Mouse (Mus musculus): ENCODE data around the gene Pip5k1b. TPM values are rescaled to one million over a fixed set of nuclear protein-coding genes. Genes with fewer than 3 reads are reported as not detected.

Pip5k1b gene
- polyA plus RNA-seq, 1 experiment from 2014 or later = 2.6 TPM

- Histone ChIP-seq H3K36me3 (ENCODE audit: insufficient read depth, low read length) (no peaks in the 10 kb centered on the region), H3K27me3 (ENCODE audit: insufficient read depth, low read length) (no peaks in the 10 kb centered on the region), H3K4me1 (replicated peaks; ENCODE audit: insufficient read depth, low read length) (no peaks in the 10 kb centered on the region), H3K9ac (ENCODE audit: low read depth, low read length) (no peak overlapping the region), H3K4me2 (ENCODE audit: low read length) (no peak overlapping the region), H3K9me3 (replicated peaks; ENCODE audit: low read length) (no peaks in the 10 kb centered on the region), H3K4me3 (replicated peaks; ENCODE audit: low read depth, low read length) (no peak overlapping the region), H3K27ac (no peak overlapping the region)
- ATAC-seq (replicated peaks; ENCODE audit: low FRiP score, low read depth) = no peak
- DNase-seq (ENCODE audit: low spot score) = no peak
- TF ChIP-seq CTCF (IDR thresholded peaks at IDR 0.05; ENCODE audit: low read depth) = no peak
- WGBS = 51% methylated on average over 5 of the region's 5 CpGs
These were observed 212.9 kb downstream of the Pip5k1b start for GRCm38 (mm10) chr19:24342786-24343185.

DNA sequence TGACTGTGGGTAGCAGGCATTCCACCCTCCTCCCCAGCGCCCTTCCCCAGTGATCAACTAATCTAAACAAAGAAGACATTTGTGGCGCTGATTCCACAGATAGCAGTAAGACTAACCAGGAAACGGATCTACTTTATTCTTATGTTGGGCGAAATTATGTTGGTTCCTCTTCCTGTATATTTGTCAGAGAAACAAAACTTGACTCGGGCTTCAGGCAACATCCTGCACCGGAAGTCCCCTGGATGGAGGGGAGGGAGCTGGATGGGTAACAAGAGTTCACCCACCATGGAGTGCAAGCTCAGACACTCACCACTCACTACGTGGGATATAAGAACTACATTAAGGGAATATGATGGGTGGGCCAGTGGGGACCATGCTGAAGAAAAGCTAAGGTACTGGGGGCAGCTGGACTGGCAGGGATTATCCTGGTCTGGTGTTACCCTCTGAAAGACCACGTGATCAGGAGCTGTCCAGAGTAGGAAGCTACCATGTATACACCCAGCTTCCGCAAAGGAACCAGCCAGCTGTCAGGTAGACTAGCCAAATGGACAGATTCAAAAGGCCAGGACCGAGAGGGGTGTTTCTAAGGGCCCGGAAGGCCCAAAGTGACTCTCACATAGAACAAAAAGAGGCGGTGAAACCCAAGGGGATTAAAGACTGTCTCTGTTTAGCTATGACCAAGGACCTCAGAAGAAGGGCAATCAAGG lies 219.1 kb downstream of the Pip5k1b start:
- no peak overlapping the region for H3K9ac ChIP-seq (ENCODE audit: low read depth, low read length)
- no peaks in the 10 kb centered on the region for H3K9me3 ChIP-seq (replicated peaks; ENCODE audit: low read length)
- no peaks in the 10 kb centered on the region for H3K36me3 ChIP-seq (ENCODE audit: insufficient read depth, low read length)
- no peaks in the 10 kb centered on the region for H3K27me3 ChIP-seq (ENCODE audit: insufficient read depth, low read length)
- no peak for DNase-seq (ENCODE audit: low spot score)
- TF ChIP-seq CTCF (IDR thresholded peaks at IDR 0.05; ENCODE audit: low read depth) = no peak
- H3K4me2 ChIP-seq (ENCODE audit: low read length) = no peak overlapping the region
- no peak overlapping the region for H3K27ac ChIP-seq
- no peaks in the 10 kb centered on the region for H3K4me1 ChIP-seq (replicated peaks; ENCODE audit: insufficient read depth, low read length)
- H3K4me3 ChIP-seq (replicated peaks; ENCODE audit: low read depth, low read length) = no peak overlapping the region
- ATAC-seq (replicated peaks; ENCODE audit: low FRiP score, low read depth) = no peak
- WGBS = 51% methylated on average over 12 of the region's 12 CpGs

DNA sequence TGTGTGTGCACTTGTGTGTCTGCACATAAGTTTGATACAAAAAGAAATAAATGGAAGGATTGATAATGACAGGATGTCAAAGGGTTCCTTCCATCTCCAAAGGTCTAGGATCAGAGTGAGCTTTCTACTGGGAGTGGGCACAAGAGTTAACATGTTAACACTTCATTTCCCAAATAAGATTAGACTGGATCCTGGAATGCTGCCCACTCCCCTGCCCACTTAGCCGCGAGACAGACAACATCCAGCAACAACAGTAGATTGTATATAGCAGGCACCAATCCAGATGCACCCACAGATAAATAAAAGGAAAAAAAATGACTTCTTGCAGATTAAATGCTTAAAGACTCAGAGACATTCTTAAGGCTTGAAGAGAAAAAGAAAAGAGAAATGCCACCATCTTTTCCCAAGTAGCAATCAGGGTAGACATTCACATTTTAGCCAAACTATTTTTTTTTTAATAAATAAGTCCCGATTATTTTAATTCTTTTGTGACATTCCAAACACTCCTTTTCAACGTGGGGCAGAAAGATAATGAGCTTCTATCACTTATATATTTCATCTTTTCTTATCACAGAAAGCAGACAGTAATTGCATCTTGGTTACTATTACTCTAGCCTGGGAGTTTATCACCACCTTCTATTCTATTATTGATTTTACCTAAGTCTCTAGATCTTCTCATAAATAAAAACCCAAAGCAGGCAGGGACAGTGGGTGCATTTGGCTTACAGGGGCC lies 219.9 kb downstream of the Pip5k1b start:
- H3K27me3 ChIP-seq (ENCODE audit: insufficient read depth, low read length) = no peaks in the 10 kb centered on the region
- ATAC-seq (replicated peaks; ENCODE audit: low FRiP score, low read depth) (no peak), DNase-seq (ENCODE audit: low spot score) (no peak)
- H3K9me3 ChIP-seq (replicated peaks; ENCODE audit: low read length) = no peaks in the 10 kb centered on the region
- WGBS = 66% methylated on average over 4 of the region's 4 CpGs
- H3K4me3 ChIP-seq (replicated peaks; ENCODE audit: low read depth, low read length) = no peak overlapping the region
- H3K4me2 ChIP-seq (ENCODE audit: low read length) = no peak overlapping the region
- no peak overlapping the region for H3K27ac ChIP-seq
- TF ChIP-seq CTCF (IDR thresholded peaks at IDR 0.05; ENCODE audit: low read depth) = no peak
- H3K9ac ChIP-seq (ENCODE audit: low read depth, low read length) = no peak overlapping the region
- no peaks in the 10 kb centered on the region for H3K36me3 ChIP-seq (ENCODE audit: insufficient read depth, low read length)
- no peaks in the 10 kb centered on the region for H3K4me1 ChIP-seq (replicated peaks; ENCODE audit: insufficient read depth, low read length)

- Histone ChIP-seq H3K27ac (no peak overlapping the region), H3K4me3 (replicated peaks; ENCODE audit: low read depth, low read length) (no peak overlapping the region), H3K27me3 (ENCODE audit: insufficient read depth, low read length) (no peaks in the 10 kb centered on the region), H3K4me1 (replicated peaks; ENCODE audit: insufficient read depth, low read length) (no peaks in the 10 kb centered on the region), H3K4me2 (ENCODE audit: low read length) (no peak overlapping the region), H3K9me3 (replicated peaks; ENCODE audit: low read length) (no peaks in the 10 kb centered on the region), H3K9ac (ENCODE audit: low read depth, low read length) (no peak overlapping the region), H3K36me3 (ENCODE audit: insufficient read depth, low read length) (no peaks in the 10 kb centered on the region)
- ATAC-seq (replicated peaks; ENCODE audit: low FRiP score, low read depth) (no peak), DNase-seq (ENCODE audit: low spot score) (peak; percentile 64)
- 41% methylated on average over 5 of the region's 5 CpGs for WGBS
- no peak for TF ChIP-seq CTCF (IDR thresholded peaks at IDR 0.05; ENCODE audit: low read depth)
These were observed 222.7 kb downstream of the Pip5k1b start for GRCm38 (mm10) chr19:24332956-24333355.

GRCm38 (mm10) chr19:24331274-24331673 lies 224.4 kb downstream of the Pip5k1b start:
- Histone ChIP-seq H3K4me1 (replicated peaks; ENCODE audit: insufficient read depth, low read length) (no peaks in the 10 kb centered on the region), H3K27me3 (ENCODE audit: insufficient read depth, low read length) (no peaks in the 10 kb centered on the region), H3K27ac (no peak overlapping the region), H3K9me3 (replicated peaks; ENCODE audit: low read length) (no peaks in the 10 kb centered on the region), H3K9ac (ENCODE audit: low read depth, low read length) (no peak overlapping the region), H3K4me2 (ENCODE audit: low read length) (no peak overlapping the region), H3K4me3 (replicated peaks; ENCODE audit: low read depth, low read length) (no peak overlapping the region), H3K36me3 (ENCODE audit: insufficient read depth, low read length) (no peaks in the 10 kb centered on the region)
- DNase-seq (ENCODE audit: low spot score) (no peak), ATAC-seq (replicated peaks; ENCODE audit: low FRiP score, low read depth) (no peak)
- TF ChIP-seq CTCF (IDR thresholded peaks at IDR 0.05; ENCODE audit: low read depth) = no peak
- 75% methylated on average over 2 of the region's 2 CpGs for WGBS

DNA sequence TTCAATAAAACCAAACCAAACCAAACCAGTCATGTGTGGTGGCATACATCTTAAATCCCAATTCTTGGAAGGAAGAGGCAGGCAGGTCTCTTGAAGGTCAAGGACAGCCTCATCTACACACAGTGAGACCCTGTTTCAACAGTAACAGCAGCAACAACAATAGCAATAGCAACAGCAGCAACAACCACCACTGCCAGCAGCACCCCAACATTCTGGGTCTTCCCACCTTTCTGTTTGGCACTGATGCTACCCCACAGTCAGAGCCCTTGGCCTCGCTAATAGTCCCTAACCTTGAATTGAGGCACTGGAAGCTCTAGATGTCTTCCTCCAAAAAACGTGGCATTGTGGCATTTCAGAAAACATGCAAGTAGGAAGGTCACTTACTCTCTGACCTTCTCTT lies 225.3 kb downstream of the Pip5k1b start:
- no peaks in the 10 kb centered on the region for H3K36me3 ChIP-seq (ENCODE audit: insufficient read depth, low read length)
- no peak for ATAC-seq (replicated peaks; ENCODE audit: low FRiP score, low read depth)
- no peak overlapping the region for H3K27ac ChIP-seq
- H3K9me3 ChIP-seq (replicated peaks; ENCODE audit: low read length) = no peaks in the 10 kb centered on the region
- no peak for DNase-seq (ENCODE audit: low spot score)
- no peak for TF ChIP-seq CTCF (IDR thresholded peaks at IDR 0.05; ENCODE audit: low read depth)
- H3K4me1 ChIP-seq (replicated peaks; ENCODE audit: insufficient read depth, low read length) = no peaks in the 10 kb centered on the region
- no peak overlapping the region for H3K4me2 ChIP-seq (ENCODE audit: low read length)
- H3K9ac ChIP-seq (ENCODE audit: low read depth, low read length) = no peak overlapping the region
- no peak overlapping the region for H3K4me3 ChIP-seq (replicated peaks; ENCODE audit: low read depth, low read length)
- H3K27me3 ChIP-seq (ENCODE audit: insufficient read depth, low read length) = no peaks in the 10 kb centered on the region
- WGBS = 74% methylated on average over 2 of the region's 2 CpGs

All from kidney, postnatal 0 days (tissue).